Mouse (Mus musculus): Measurements from ENCODE around the gene Amn1. TPM values are rescaled to one million over a fixed set of nuclear protein-coding genes. Genes with fewer than 3 reads are reported as not detected.
"Not testable (repeated sequence)": the region's sequence is repeated elsewhere in the genome, so short reads cannot be mapped to it uniquely, and the experiment has no call there.

Amn1 gene
- total RNA-seq, 2 experiments from 2014 or later = 3.4 to 5.4 TPM

DNA sequence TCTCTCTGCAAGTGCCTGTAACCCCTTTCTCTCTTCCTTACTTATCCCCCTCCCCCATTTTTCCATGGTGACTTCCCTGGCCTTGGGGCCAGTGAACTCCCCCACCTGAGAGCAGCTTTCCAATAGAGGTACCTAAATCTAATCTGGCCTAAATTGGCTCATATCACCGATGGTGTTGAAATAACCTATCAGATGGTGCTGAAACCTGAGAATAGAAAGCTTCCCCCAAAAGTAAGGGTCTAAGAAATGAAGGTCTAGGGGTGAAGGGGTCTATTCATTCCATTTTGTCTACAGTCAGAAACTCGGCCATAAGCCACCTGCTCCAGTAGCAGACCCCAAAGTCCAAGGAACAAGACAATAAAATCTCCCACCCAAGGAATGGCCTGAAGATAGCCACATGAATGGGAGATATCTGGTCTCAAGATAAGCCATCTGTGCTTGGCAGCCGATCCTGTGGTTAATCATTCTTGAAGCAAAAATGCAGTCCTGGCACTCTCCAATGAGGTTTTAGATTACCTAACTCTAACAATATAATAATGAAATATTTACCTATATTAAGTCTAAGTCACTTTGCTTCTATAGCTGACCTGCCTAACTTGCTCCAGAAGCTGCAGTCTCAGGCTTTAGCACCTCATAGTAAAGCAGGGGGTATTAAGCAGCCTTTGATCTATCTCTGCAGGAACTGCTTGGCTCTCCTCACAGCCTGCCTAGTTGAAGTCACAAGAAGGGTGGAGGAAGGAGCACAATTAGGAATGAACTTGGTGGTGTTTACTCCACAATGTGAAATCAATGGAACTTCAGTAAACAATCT is 33.3 kb downstream of the Amn1 start:
- ATAC-seq (replicated peaks; ENCODE audit: low FRiP score, poor library complexity, severe bottlenecking) = no peak

DNA sequence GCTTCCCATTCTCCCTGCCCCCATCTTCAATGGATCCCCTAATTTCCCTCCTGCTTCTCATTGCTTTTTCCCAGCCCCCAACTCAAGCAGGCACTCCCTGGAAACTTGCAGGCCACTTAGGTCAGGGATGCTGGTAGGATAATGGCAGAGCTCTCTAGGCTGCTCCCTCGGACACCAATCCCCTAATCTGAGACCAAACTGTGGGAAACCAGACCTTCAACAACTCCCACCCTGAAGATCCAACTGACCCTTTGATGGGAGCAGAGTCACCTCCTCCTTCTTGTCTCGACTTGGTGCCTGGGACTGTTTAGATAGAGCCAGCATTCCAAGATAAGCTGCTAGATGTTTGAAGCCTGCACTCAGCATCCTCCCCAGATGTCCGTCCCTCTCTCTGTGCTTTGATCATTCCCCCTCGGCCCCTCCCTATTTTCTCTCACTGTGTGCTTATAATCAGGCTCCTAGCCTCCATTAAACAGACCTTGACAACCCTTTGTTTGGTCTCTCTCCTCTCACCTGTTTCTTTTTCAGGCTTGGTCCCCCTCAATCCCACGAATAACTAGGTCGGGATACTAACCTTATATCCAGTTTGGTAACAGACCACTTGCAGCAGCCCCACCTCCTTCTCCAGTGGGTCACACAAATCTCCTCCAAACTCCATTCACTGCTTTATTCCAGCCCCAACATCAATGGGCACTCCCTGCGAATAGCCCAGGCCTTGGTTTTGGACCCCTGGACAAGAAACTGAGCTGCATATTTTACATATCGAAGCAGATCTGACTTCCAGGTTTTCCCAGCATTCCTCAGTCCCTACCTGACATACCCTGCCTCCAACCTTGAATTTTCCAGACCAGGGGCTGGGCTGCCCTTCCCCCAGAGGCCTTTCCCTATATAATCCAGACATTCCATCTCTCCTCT is 34.1 kb downstream of the Amn1 start:
- no peak for ATAC-seq (replicated peaks; ENCODE audit: low FRiP score, poor library complexity, severe bottlenecking)

DNA sequence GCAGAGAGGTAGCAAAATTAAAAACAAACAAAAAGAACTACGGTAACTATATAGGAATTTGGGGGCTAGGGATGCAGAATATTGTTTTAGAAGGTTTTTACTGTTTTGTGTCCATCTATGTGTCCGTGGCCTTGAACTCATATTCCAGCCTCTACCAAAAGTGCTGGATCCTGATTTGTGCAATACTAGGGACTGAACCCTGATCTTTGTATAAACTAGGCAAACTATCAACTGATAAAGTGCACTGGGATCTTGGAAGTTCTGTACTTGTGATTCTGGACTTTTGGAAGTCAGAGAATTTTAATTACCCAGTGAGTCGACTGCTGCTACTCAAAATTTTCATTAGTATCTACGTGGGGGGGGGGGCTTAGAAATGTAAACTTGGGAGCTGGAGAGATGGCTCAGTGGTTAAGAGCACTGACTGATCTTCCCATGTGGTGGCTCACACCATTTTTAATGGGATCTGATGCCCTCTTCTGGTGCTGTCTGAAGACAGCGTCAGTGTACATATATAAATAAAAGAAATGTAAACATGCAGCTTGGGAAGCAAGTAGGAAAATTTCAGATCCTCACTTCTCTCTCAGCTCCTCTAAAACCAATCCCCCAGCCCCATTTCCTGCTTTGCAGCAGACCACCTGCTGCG is 34.9 kb downstream of the Amn1 start:
- ATAC-seq (replicated peaks; ENCODE audit: low FRiP score, poor library complexity, severe bottlenecking) = no peak

DNA sequence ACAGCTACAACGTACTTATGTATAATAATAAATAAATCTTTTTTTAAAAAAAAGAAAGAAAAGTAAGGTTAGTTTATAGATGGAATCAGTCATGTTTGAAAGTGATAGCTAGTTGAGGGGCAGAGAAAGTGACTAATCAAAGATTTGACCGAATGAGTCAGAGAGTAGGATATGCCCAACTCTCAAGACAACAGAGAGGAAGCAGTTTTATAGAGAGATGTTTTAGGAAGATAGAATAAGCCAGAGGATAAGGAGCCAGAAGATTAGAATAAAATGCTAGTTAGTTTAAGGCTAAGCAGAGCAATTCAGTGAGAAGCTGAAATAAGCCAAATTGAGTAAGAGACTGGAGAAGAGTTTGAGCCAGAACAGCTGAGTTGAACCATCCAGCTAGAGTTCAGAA is 36.4 kb downstream of the Amn1 start:
- ATAC-seq (replicated peaks; ENCODE audit: low FRiP score, poor library complexity, severe bottlenecking) = no peak

DNA sequence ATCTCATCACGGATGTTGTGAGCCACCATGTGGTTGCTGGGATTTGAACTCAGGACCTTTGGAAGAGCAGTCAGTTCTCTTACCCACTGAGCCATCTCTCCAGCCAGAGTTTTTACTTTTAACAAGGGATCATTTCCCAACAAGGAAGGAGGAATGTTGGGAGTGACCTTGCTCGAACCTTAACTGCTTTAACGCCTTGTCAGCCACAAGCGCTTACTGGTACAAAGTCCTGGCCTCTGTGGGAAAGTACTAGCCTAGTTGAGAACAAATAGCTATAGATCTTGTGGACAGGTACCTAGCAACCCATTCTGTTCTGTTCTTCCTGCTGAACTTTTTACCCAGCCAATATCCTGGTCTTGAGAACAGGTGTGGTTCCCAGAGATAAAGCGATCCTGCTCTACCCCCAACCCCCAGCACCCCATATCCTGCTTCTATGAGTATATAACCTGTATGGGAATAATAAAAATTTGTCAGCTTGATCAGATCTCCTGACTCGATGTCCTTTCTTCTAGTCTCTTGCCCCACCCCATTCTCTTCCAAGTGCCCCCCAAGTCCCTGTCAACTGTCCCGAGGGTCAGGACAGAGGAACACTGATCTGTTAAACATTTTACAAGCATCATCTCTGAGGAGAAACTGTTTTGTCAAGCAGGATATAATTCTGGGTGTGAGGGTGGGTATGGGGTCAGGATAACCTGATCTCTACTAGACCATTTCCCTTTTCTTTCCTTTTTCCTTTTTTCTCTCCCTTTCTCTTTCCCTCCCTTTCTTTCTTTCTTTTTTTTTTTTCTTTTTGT is 39.9 kb downstream of the Amn1 start:
- ATAC-seq (replicated peaks; ENCODE audit: low FRiP score, poor library complexity, severe bottlenecking) = no peak

DNA sequence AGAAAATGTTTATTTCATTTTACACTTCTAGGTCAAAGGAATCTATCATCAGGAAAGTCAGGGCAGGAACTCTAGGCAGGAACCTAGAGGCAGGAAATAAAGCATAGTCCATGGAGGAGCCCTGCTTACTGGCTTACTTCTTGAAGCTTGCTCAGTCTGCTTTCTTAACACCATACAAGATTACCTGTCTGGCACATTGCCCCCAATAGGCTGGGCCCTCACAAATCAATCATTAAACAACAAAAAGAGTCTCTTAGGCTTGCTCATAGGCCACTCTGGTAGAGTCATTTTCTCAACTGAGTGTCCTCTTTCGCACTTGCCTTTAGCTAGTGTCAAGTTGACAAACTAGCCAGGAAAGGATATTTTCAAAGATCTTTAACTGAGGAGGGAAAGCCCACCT is 43.4 kb downstream of the Amn1 start:
- ATAC-seq (replicated peaks; ENCODE audit: low FRiP score, poor library complexity, severe bottlenecking) = no peak

DNA sequence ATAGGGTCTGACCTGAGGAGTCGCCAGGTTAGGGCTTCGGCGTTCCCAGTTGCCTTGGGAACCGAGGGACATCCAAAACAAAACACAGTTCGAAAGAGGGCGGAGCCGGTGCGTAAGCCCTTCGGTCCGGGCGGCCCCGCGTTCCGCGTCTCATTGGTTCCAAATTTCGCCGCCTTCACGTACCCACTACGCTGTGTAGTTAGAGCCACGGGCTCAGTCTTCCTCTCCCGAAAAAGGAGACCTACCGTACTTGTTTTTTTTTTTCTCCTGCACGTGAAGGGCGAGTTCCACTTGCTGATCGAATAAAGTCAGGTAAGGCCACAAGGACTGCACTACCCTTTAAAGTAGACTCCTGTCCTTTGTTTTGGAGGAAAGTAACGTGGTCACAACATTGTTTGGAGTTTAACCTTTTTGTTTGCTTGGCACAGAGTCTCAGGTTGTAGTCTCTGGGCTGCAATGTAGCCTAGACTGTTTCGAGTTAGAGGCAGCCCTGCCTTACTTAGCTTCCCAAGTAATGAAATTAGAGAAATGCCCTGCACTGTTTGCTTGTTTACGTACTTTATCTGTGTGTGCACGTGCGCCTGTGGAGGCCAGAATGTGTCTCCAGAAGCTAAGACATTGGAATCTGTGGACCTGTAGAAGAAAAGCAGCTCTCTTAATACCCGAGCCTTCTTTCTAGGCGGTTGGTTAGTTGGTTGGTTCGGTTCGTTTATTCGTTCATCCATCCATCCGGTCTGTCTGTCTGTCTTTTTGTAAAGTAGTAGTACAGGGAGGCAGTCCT is 46.9 kb downstream of the Amn1 start:
- ATAC-seq (replicated peaks; ENCODE audit: low FRiP score, poor library complexity, severe bottlenecking) = peak; percentile 96

DNA sequence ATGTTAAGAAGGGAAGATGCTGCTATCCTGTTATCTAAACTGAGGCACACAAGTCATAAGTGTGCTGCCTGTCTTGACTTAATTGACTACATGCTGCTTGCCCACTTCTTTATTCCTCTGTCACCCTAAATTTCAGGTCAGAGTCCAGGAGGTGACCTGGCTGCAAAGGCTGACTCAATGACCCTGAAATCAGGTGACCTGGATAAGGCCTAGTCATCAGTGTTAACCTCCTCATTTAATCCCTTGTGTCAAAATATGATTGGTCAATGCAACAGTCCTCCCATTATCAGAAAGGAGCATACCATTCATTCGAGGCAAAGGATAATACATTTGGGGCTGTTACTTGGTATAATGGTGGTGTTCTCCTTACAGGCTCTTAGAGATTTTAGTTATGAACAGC is 49.0 kb downstream of the Amn1 start, which contains the start of gene Etfbkmt:
TSS of gene Etfbkmt (plus strand) at position 379 of the 400 bp plus-strand sequence.
- ATAC-seq (replicated peaks; ENCODE audit: low FRiP score, poor library complexity, severe bottlenecking) = no peak

DNA sequence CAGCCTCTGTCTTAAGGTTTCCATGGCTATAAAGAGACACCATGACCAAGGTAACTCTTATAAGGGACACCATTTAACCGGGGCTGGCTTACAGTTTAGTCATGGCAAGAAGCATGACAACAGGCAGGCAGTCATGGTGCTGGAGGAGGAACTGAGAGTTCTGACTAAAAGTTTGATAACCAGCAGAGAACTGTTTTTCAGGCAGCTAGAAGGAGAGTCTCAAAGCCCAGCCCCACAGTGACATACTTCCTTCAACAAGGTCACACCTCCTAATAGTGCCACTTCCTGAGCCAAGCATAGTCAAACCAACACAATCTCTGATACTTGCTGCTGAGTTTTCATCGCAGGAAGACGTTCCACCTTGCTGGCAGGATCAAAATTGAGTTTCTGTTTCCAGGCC is 49.5 kb downstream of the Amn1 start:
- no peak for ATAC-seq (replicated peaks; ENCODE audit: low FRiP score, poor library complexity, severe bottlenecking)

DNA sequence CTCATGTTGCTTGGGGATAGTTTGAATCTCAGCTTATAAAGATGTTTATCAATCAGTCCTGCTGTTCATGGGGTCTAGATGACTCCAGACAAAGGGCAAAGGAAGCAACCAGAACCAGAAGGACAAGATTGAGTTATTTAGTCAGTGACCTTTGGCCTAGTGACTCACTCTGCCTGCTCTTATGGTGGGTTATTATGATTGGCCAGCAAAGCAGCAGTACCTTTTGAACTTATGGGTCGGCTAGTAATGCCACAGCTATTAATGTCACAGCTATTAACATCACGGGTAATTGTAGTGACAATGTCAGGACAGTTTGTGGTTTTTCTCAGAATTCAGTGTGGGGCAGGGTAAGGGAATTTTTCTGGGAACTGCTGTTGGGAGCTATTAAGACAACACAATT is 50.6 kb downstream of the Amn1 start:
- no peak for ATAC-seq (replicated peaks; ENCODE audit: low FRiP score, poor library complexity, severe bottlenecking)

DNA sequence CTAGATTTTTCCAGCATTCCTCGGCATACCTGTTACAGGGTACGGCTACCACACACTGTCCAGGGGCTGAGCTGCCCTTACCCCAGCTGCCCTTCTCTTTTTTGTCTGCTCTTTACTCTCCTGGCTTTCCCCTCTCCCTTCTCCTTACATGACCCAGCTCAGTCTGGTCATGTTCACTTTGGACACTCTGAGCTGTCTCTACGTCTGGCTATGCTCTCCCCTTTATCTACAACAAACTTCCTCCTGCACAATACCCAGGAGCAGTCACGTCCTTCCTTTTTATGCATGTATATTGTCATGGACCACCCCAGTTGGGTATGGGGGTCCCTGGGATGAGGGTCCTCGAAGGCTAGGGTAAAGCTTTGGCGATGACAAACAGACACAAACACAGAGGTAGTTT is 52.9 kb downstream of the Amn1 start:
- no peak for ATAC-seq (replicated peaks; ENCODE audit: low FRiP score, poor library complexity, severe bottlenecking)

DNA sequence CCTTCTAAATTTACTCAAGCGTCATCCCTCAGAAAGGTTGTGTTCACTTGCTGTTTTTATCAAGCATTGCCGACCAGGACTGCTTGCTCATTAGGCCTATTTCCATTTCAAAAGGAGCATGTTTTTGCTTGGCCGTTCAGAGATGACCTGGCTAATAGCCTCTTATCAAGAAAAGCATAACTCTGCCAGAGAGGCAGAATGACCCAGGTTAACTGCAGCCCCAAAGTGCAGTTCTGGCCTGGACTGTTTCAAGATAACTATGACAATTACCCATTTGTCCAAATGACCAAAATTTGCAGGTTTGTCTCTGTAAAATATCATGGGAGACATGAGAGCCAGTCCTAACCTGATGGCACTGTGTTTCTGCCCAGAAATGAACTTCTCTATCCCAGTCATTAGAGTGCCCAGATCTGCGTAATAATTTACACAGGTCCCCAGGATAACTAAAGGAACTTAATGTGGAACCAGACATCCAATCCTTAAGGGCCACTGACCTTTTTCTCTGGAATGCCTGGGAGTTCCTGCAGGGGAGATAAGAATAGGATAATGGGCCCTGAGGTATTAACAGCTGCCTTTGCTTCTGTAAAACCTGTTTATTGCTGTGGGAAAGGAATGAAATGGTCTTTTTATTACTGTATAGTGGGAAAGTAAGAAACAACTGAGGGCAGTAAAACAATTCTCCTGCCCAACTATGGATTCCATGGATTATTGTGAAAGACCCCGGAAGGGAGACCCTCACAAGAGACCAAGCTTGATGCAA is 53.9 kb downstream of the Amn1 start:
- no peak for ATAC-seq (replicated peaks; ENCODE audit: low FRiP score, poor library complexity, severe bottlenecking)

DNA sequence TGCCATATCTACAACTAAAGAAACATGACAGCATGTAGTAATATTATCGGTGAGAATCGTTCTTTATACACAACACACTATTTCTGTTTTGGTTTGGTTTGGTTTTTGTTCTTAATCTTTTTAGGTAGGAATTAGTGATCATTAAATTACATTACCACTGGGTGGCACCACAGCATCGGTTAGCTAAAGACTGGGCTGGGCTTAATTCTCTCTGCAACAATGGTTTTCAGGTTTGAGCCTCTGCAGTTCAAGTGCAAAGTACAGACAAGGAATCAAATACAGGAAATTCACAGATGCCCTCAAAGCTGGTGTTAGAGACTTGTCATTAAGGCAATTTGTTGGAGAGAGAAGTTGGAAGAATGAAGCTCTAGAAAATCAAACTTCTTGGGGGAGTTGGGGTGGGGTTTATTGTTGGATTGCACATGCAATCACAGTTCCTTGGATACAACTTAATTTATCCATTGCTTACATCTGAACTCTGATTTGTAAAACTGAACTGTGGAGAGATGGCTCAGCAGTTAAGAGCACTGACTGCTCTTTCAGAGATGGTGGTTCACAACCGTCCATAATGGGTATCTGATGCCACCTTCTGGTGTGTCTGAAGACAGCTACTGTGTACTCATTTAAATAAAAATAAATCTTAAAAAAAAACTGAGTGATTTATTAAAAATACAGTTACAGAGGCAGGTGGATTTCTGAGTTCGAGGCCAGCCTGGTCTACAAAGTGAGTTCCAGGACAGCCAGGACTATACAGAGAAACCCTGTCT is 56.0 kb downstream of the Amn1 start:
- ATAC-seq (replicated peaks; ENCODE audit: low FRiP score, poor library complexity, severe bottlenecking) = no peak

DNA sequence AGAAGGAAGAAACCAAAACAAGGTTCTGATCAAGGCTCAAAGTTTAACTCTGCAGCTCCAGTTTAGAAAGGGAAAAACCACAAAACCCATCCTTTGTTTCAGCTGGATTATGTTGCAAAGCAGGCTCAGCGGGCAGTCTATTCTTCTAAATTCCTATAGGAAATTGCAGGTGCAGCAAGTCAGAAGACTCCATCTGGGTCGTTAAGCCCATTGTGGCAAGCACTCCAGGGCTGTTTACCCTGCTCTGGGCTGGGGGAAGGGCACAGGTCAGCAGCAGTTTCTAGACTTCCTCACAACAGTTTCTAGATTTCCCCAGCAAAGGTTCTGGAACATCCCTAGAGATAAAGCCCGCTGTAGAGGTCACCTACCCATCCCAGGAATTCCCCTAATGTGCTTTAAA is 57.4 kb downstream of the Amn1 start:
- ATAC-seq (replicated peaks; ENCODE audit: low FRiP score, poor library complexity, severe bottlenecking) = no peak

DNA sequence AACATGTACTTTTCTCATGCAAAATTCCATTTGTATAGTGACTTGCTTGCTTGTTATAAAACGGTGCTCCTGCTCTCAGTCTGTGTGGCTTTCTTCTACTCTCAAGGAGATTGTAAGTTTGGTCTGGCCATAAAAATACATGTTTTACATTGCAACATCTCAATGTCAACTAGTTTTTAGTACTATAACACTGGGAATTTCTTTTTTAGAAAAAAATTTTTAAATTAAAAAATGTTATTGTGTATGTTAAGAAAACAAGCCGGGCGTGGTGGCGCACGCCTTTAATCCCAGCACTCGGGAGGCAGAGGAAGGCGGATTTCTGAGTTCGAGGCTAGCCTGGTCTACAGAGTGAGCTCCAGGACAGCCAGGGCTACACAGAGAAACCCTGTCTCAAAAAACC is 58.6 kb downstream of the Amn1 start, which contains the start of gene Gm10203:
TSS of gene Gm10203 (plus strand) at position 301 of the 400 bp plus-strand sequence.
- ATAC-seq (replicated peaks; ENCODE audit: low FRiP score, poor library complexity, severe bottlenecking) = not testable (repeated sequence)

DNA sequence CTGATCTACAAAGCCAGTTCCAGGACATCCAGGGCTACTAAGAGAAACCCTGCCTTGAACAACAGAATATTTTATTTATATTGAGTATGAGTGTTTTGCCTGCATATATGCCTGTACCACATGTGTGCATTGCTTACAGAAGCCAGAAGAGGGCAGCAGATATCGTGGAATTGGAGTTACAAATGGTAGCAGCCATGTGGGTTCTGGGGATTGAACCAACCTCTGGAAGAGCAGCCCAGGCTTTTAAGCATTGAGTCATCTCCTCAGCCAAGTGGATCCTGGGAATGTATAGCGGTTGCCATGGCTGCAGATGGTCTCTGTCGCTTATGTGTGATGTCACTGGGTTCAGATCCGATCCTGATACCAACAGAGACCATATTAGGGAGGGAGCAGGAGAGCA is 61.8 kb downstream of the Amn1 start:
- peak; percentile 56 for ATAC-seq (replicated peaks; ENCODE audit: low FRiP score, poor library complexity, severe bottlenecking)

DNA sequence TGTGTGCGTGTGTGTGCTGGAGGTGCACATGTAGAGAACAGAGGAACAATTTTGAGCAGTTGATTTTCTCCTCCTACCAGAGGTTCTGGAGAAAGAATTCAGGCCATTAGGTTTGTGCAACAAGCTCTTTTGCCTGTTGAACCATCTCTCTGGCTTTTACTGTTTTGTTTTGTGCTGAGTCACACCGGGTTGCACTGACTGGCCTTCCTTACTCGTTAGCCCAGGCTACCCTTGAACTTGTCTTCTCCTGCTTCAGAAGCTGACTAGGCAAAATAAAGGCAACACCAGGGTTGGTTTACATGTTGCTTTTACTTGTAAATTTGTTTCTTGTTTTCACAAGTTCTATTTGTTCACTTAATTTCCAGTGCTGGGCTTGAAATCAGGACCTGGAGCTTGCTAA is 65.5 kb downstream of the Amn1 start:
- ATAC-seq (replicated peaks; ENCODE audit: low FRiP score, poor library complexity, severe bottlenecking) = no peak

All from erythroid progenitor cell, adult 5-6 weeks (primary cell).